Mouse (Mus musculus): Measurements from ENCODE around the gene Pou3f1.

The Pou3f1 gene

DNA sequence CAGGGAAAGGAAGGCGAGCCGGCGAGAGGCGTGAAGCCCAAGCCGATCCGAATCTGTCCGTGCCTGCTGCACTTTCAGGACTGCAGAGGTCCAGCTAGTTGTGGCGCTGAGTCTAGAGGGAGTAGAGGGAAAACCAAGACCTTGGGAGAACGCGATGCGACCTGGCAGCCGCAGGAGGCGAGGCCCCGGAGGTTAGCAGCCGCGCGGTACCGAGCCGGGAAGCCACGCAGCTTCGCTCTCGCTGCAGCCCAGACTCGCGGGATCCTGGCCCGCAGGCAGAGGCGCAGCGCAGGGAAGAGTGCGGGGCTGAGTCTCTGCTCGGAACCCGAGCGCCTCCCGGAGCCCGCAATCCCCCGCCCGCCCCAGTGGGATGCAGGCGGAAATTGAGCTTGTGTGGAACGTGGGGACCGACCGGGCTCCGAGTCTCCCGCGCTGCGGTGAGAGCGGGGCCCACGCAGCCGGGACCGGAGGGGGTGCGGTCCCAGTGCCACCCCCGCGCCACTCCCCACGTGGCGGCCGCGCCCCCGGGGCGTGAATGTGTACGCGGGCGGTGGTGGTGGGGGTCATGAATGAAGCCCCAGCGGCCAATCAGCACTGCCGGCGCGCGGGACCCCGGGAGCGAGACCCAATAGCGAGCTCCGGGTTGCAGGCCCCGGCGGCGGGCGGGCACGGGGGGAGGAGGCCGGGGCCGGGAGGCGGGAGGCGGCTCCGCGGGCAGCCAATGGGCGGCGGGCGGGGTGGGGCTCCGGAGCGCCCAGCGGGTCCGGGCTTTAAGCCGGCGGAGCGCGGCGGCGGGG lies 445 bp downstream of the Pou3f1 start:
- ATAC-seq (ENCODE audit: low TSS enrichment) = peak; percentile 82

DNA sequence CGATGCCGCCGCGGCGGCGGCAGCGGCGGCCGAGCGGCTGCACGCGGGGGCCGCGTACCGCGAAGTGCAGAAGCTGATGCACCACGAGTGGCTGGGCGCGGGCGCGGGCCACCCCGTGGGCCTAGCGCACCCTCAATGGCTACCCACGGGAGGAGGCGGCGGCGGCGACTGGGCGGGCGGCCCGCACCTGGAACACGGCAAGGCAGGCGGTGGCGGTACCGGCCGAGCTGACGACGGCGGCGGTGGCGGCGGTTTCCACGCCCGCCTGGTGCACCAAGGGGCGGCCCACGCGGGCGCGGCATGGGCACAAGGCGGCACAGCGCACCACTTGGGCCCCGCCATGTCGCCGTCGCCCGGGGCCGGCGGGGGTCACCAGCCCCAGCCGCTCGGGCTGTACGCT lies 1.2 kb downstream of the Pou3f1 start:
- no peak for ATAC-seq (ENCODE audit: low TSS enrichment)

DNA sequence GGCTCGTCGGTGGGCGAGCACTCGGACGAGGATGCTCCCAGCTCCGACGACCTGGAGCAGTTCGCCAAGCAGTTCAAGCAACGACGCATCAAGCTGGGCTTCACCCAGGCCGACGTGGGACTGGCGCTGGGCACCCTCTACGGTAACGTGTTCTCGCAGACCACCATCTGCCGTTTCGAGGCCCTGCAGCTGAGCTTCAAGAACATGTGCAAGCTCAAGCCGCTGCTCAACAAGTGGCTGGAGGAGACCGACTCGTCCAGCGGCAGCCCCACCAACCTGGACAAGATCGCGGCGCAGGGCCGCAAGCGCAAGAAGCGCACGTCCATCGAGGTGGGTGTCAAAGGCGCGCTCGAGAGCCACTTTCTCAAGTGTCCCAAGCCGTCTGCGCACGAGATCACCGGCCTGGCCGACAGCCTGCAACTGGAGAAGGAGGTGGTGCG lies 1.8 kb downstream of the Pou3f1 start:
- ATAC-seq (ENCODE audit: low TSS enrichment) = no peak

DNA sequence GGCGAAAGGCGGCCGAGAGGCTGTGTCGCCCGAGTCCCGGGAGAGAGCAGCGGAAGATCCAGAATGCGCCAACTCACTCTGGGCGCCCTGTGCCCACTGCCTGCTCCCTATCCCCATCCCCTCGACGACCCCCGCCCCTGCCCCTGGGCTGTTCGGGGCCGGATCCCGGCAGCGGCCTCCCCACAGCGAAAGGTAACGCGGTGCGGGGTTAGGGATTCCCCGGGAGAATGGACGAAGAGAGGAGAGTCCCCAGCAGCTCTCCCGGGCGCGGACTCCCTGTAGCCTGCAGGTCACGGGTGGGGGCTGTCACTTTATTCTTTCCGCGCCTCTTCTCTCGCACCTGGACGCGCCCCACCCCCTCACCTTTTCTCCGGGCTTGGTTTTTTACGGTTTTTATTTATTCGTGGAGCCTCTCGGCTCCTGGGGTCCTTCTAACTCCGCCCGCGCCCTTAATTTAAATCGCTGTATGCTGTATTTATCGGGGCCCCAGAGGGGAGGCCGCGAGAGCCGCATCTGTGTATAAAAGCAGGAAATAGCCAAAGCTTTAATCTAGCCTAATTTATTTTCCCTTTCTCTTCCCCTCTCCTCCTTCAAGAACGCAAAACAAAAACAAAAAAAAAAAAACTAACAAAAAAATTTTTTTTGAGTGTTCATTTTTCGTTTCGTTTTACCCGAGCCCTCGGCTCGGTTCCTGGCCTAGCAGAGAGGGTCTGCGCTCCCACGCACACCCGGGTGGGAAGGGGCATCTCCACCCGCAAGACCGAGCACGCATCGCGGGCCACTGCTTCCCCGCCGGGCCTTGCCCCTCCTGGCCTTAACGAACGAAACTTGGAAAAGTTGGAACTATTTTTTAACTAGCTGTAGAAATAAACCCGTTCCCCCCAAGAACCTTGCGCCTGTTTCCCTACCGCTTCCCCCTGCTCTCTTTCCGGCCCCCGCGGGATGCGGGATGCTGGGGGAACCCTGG lies 2.9 kb downstream of the Pou3f1 start:
- no peak for ATAC-seq (ENCODE audit: low TSS enrichment)

DNA sequence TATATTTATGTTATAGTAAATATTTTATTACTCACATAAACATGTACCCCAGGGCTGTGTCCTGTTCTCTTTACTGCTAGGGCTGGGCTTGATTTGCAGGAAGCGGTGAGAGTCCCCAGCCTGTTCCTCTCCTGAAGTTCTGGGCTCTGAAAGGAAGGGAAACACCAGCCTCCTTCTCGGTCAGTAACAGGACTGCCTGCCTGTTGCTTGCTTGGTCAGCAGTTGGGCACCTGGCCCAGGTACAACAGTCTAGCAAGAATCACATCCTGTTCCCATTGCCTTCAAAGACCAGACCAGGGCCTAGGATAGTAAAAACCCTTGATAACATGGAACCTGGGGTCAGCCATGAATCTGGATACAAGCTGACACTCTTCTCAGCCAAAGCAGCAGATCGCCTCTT lies 4.0 kb downstream of the Pou3f1 start:
- no peak for ATAC-seq (ENCODE audit: low TSS enrichment)

DNA sequence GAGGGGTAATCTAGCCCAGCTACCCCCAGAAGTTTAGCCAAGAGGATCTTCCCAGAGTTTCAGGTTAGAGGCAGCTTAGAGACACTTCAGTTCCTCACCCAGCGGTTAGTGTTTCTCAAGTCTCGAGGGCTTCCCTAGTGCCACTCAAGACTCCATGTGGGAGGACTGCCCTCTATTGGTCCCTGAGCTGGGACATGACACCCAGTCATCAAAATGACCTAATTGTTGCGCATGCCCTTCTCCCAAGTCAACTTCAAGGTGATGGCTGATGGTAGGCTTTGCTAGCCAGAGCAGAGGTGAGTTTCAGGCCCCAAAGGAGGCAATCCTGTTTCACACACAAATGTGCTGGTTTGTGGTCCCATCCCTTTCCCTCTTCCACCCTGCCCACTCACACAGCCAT lies 6.4 kb downstream of the Pou3f1 start:
- no peak for ATAC-seq (ENCODE audit: low TSS enrichment)

DNA sequence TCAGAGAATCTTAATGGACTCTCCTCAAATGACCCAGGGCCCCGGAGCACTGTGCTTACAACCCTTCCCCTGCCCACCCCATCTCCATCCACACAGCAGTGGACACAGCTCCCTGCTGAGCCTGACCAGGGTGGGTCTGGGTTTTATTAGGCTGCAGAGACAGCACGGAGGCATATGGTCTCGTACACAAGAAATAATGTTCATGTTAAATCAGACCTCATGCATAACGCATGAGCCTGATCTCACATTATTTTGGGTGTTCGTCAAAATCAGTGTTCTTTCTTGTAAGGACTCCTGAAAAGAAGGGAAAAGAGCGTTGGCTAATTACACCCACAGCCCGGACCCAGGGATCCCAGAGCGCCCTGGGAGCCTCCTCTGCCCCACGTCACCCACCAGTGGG lies 7.6 kb downstream of the Pou3f1 start:
- ATAC-seq (ENCODE audit: low TSS enrichment) = 0 out of 2 replicates have a peak, but pooled peaks have one; percentile 5

DNA sequence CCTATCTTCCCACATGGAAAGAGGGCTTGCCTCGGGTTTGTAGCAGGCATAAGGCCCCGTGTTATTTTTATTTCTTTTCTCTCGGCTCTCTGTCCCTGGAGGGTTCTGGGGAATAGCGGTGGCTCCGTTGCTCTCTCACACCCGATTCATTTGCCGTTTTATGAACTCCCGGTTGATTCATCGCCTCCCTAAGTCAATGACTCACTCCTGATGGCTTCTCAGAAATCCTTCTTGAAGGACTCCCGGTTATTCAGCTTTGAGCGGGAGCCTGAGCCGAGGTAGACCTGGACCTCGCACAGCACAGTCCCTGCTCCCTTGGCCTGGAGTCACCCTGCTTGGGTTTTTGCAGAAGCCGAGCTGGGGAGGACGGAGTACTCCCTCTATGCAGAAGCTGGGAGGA lies 8.0 kb downstream of the Pou3f1 start:
- ATAC-seq (ENCODE audit: low TSS enrichment) = peak; percentile 31; the same call in 1 of the 2 replicates

DNA sequence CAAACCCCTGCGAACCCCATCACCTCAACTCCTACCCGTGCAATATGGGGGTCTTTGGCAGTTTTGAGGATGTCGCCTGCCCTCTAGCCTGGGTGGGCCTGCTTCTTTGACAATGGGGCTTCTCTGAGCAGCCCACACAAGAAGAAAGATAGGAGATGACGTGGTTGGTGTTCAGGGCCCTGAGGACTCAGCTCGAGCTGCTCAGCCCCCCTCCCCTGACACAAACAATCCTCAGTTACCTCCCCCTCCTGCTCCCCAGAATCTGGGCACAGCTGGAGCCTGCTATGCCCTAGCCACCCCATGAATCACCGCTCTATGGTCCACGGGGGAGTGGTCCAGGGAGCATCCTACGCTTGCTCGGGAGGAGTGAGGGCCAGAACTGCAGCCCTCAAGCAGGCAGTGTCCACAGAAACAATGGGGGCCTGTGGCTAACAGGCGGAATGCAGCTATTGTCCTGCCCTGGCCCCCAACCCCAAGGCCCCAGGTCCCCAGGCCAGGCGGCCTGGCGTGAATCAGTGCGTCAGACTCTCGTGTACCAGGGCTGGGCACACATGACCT lies 10.9 kb downstream of the Pou3f1 start:
- ATAC-seq (ENCODE audit: low TSS enrichment) = peak; percentile 29; the same call in 1 of the 2 replicates

DNA sequence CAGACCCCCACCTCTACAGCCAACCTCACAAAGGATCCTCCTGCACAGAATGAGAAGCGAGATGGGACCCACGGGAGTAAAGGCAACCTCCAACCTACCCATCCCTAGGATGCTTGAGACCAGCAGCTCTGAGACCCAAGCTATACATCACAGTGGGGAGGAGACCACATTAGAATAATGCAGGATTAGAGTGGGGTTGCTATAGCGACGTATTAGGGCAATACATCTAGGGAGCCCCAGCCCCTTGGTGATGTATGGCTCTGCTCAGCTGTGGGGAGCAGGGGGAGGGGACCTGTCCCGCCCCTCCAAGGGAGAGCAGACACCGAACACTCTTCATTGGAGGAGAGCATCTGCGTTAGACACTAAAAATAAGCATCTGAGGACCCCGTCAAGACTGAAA lies 11.5 kb downstream of the Pou3f1 start:
- ATAC-seq (ENCODE audit: low TSS enrichment) = no peak

DNA sequence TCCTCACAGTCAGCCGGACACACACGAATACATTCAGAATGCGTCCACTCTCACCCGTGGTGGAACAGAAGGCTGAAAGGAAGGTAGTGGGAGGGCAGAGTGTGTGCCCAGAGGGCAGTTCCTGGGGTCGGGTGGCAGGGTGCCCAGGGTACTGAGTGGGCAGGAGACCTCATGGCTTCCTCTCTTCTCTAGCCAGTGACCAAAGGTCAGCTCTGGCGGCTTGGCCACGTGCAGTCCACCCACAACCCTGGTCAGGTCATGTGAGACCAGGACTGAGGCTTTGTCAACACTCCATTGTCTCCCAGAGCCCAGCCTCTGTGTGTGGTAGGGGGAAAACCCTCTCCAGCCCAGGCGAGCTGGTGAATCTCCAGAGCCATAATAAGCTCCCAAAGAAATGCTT lies 13.6 kb downstream of the Pou3f1 start:
- ATAC-seq (ENCODE audit: low TSS enrichment) = no peak

DNA sequence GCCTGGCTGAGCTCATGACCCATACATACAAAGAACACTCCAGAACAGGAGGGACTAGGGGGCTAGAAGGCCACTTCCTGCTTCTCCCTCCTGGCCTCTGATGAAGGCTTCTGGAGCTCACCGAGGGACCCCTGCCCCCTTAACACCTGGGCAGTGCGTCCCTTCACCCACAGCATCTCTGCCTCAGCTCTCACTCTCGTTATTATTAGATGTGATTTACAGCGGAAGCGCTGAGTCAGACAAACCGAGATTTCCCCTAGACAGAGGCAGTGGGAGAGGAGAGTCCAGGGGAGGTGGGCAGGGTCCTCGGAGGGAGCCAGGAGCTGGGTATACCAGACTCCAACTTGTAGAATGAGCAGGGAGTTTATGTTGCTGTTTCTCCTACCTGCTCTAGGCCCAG lies 15.0 kb downstream of the Pou3f1 start:
- ATAC-seq (ENCODE audit: low TSS enrichment) = no peak

DNA sequence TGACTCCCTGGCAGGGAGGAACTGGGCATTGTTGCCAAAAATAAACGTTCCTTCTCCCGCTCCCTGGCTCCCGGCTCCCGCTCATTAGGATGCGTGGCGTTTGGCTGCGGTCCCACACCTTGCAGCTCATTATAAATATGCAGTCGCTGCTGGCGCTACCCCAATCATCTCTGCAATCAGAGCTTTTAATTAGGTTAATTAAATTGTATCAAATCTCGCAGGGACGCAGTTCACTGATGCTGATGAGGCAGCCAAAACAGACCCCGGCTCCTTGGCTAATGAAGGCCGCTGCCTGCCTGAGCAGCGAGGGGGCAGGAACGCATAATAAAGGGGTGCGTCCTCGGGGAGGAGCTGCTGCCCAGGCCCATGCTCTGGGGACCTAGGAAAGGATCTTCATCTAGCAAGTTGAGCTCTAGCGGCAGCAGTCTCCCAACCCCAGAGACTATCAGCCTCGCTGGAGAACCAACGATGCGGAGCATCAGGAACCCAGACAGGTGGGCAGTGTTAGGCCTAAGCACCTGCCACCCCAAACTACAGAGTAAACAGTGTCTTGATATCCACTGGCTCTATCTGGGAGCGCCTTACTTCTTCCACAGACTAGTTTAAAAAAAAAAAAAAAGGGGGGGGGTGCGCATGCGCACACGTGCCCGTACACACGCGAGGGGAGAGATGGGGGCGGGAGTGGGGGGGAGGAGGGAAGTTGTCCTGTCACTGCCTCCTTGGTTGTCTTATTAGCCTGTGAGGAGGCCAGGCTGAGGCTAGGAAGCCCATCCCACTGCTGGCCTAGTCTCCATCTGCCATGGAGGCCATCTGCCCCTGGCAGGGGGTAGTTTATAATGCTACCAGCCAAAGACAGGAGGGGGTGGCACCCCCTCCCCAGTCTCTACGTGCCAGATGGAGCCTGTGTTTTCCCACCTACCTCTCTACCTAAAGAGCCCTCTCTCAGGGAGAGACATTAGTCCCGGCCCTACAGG lies 16.0 kb downstream of the Pou3f1 start:
- ATAC-seq (ENCODE audit: low TSS enrichment) = peak; percentile 21; the same call in 1 of the 2 replicates

DNA sequence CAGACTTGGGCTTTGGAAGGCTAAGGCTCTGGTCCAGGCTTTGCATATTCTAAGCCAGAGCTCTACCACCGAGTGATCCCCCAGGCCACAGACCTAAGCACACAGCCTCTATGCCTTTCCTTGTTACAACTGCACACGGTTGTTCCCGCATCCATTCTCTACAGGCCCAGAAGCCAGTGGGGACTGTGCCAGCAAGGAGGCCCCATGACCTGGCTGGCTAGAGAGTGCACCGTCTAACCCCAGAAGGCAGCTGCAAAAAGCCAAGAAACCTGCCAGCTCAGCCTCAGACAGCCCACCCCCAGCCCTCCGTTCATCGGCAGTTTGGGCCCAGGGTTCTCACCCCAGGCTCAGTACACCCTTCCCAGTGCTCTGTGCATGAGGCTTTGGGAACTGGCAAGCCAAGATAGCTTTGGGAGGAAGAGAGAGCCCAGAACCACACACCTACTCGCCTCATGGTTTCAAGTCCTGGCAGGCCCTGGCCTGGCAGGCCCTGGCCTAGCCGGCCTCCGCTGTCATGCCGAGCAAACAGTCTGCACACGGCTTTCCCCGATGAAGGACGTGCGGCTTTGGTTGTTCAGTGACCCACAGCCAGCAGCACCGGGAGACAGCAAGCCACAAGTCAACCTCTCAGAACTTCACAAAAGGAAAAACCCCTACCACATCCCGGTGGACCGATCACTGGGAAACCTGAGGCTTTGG lies 17.9 kb downstream of the Pou3f1 start:
- ATAC-seq (ENCODE audit: low TSS enrichment) = no peak

DNA sequence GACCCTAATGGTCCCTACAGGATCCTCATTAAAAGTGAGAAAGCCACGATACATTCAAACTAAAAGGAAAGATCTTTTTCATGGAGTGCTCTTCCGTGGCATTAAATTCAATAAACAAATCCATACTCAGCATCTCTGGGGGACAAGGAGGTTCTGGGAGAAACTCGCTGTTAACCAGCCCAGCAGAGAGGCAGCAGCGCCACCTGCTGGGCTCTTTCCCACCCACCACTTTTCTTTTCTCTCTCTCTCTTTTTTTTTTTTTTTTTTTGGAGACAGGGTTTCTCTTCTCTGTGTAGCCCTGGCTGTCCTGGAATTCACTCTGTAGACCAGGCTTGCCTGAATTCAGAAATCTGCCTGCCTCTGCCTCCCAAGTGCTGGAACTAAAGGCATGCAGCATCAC lies 18.4 kb downstream of the Pou3f1 start:
- ATAC-seq (ENCODE audit: low TSS enrichment) = peak; percentile 60; the same call in 1 of the 2 replicates

DNA sequence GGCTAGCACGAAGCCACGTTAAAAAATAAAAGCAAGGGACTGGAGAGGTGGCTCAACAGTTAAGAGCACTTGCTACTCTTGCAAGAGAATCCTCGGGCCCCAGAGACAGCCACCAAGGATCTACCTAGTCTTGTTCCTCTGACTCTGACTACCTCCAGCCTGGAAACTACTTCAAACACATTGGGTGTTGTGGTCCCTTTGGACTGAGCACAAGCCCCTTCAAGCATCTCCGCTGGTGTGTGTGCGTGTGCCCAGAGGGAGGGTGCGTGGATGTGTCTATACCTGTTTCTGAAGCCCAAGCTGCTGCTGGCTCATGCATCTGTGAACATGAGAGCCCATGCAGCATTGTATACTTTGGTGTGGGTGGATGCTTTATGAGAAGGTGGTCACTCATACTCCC lies 19.4 kb downstream of the Pou3f1 start:
- no peak for ATAC-seq (ENCODE audit: low TSS enrichment)

DNA sequence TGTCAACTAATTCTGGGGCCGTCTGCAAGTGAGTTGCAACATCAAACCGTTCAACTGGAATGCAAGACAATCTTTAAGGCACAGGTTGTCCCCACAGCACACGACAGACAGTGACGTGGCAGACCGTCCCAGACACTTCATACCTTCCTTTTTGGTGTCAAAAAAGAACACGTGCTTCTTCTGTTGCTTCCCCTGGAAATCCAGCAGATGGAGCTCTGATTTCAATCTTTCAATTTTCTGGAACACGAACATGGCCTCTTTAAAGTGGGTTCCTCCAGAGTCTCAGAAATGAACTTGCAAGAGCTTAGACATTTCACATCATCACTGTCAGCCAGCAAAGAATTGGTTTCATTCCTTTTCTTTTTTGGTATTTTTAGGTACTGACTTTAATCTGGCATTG lies 25.7 kb downstream of the Pou3f1 start:
- no peak for ATAC-seq (ENCODE audit: low TSS enrichment)

DNA sequence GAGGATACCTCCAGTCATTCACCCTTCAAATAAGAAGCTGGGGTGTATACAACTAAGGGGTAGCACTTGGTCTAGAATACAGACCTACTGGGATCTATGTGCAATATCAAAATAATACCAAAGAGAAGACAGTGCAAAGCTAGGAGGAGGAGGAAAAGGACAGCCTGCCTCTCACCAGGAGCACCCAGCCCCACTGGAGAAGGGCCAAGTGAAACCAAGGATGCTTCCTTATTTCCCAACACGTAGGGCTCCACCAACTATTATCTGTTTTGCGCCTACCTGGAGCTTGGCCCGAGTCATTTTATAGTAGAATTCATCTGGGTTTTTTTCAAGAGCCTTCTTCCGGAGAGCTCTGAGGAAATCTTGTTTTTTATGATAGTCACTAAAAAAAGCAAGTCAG lies 26.9 kb downstream of the Pou3f1 start:
- ATAC-seq (ENCODE audit: low TSS enrichment) = no peak

DNA sequence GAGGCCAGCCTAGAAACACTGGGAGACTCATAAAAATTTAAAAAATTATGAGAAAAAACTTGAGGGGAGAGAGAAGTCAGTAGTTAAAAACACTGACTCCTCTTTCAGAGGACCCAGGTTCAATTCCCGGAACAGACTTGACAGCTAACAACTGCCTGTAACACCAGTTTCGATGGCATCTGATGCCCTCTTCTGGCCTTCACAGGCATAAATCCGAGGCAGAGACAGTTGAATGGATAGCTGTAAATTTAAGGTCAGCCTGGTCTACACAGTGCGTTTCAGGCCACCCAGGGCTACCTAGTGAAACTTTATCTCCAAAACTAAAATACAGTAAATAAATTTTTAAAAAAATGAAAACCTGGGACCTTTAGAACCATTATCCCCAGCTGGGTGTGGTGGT lies 28.4 kb downstream of the Pou3f1 start:
- ATAC-seq (ENCODE audit: low TSS enrichment) = no peak

DNA sequence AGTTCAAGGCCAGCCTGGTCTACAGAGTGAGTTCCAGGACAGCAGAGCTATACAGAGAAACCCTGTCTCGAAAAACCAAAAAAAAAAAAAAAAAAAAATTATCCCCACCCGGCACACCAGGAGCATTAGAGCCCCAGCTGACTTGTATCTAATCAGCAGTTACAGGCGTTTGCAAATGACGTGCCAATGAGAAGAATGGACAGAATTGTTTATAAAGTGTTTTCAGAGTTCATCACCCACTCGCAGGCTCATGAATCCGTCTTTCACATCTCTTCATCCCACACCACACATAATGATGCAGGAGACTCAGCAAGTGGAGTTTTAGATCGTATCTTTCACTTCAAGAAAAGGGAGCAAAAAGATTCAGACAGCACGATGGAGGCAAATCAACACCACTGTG lies 28.8 kb downstream of the Pou3f1 start:
- ATAC-seq (ENCODE audit: low TSS enrichment) = no peak
